Mouse (Mus musculus): ENCODE results near the gene Kcnk1. TPM values are rescaled to one million over a fixed set of nuclear protein-coding genes. Genes with fewer than 3 reads are reported as not detected.

Gene Kcnk1
- polyA plus RNA-seq, 1 experiment from 2014 or later: 8.7 TPM

DNA sequence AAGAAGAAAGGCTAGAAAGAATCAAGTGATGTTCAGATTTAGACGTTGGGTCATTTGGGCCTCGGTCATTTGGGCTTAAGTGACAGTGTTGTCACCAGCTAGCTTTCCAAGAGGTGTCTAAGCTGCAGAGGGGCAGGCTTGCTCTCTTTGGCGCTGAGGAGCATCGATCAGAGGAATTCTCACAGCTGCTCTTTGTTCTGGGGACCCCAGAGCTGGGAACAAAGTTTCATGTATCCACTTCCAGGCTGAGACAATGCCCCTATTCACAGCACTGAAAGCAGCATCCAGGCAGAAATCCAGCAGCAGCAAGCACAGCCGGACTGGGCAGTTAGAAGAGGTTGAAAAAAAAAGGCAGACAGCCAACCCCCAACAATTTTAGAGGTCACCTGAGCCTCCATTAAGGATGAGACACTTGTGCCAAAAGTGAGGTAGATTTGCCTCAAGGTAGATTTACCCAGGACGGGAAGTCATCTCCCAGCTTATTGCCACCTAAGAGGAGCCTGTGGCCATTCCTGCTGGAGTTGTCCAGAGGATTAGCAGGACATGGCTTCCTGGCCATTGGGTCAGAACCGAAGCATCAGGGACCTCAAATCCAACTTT, 78.3 kb downstream of the Kcnk1 start:
- H3K9me3 ChIP-seq: no peaks in the 10 kb centered on the region
- H3K36me3 ChIP-seq: no peaks in the 10 kb centered on the region
- DNase-seq (ENCODE audit: low spot score): no peak
- H3K27me3 ChIP-seq (ENCODE audit: insufficient read depth, poor library complexity, severe bottlenecking): no peaks in the 10 kb centered on the region; the same call in 1 of the 2 replicates
- no peak overlapping the region for H3K27ac ChIP-seq
- no peaks in the 10 kb centered on the region for H3K4me1 ChIP-seq
- 59% methylated on average over 7 of the region's 7 CpGs for WGBS
- H3K4me3 ChIP-seq: no peak overlapping the region

DNA sequence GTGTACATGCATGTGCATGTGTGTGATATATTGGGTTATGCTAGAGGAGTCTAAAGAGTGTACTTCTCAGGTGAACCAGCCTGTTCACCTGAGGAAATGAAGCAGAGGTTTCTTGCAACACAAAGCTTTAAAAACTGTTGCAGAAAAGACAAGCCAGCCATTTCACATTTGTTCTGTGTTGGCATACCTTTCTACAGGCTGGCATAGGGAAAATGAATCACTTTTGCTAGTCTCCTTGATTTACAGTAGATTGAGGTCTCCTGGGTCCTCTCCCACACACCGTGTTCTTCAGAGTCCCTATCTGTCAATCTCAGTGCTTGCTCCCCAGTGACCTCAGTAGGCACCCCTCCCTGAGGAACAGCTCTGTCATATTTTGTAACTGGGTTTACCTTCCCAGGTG, 79.1 kb downstream of the Kcnk1 start:
- 84% methylated on average over 1 of the region's 1 CpGs for WGBS
- Histone ChIP-seq H3K4me3 (no peak overlapping the region), H3K27ac (no peak overlapping the region), H3K36me3 (no peaks in the 10 kb centered on the region), H3K4me1 (no peaks in the 10 kb centered on the region), H3K27me3 (ENCODE audit: insufficient read depth, poor library complexity, severe bottlenecking) (no peaks in the 10 kb centered on the region; the same call in 1 of the 2 replicates), H3K9me3 (no peaks in the 10 kb centered on the region)
- no peak for DNase-seq (ENCODE audit: low spot score)

DNA sequence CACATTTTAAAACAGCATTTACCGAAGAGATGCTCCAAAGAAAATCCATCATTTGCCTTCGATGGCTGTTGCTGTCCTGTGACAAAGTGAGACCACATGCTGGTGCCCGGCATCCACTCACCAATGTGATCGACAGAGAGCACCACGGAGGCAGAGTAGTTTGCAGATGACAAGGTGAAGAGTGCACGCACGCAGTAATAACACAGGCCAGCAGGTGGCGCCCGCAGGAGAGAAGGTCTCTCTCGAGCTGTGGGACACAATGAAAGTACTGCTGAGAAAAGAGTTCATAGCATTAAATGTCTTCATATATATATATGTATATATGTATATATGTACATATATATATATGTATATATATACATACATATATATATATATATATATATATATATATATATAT, 80.4 kb downstream of the Kcnk1 start:
- 14% methylated on average over 10 of the region's 10 CpGs for WGBS
- Histone ChIP-seq H3K27me3 (ENCODE audit: insufficient read depth, poor library complexity, severe bottlenecking) (no peaks in the 10 kb centered on the region; the same call in 1 of the 2 replicates), H3K4me3 (no peak overlapping the region), H3K4me1 (no peaks in the 10 kb centered on the region), H3K27ac (no peak overlapping the region), H3K9me3 (no peaks in the 10 kb centered on the region), H3K36me3 (no peaks in the 10 kb centered on the region)
- DNase-seq (ENCODE audit: low spot score): peak; percentile 87

Other genes starting within 250 kb of the Kcnk1 start
- gene Pcnx2, start 96.9 kb upstream of the Kcnk1 start, polyA plus RNA-seq (2016; fragmentation: Nextera tagmentation; extraction: Ambion mirVana): 0.17 and 0.44 TPM in 2 replicates
- gene Map3k21, start 84.7 kb upstream of the Kcnk1 start, polyA plus RNA-seq (2016; fragmentation: Nextera tagmentation; extraction: Ambion mirVana): 0.09 and 0.15 TPM in 2 replicates

Measured in heart, embryonic 10.5 days (tissue).